Mouse (Mus musculus): ENCODE measurements around the gene Il19.

Il19 gene

GRCm38 (mm10) chr1:130940065-130940687, at the start of gene Il19:
TSS of gene Il19 (minus strand) at chr1:130940115.
- peak; percentile 73 to 83 for DNase-seq

- DNase-seq: no peak
Measured at GRCm38 (mm10) chr1:130989331-130989730, 49.4 kb upstream of the Il19 start.

GRCm38 (mm10) chr1:130987418-130987817, 47.5 kb upstream of the Il19 start:
- no peak for DNase-seq

GRCm38 (mm10) chr1:130987001-130987400, 47.1 kb upstream of the Il19 start:
- DNase-seq: no peak

- DNase-seq: peak; percentile 17 to 25
Measured at GRCm38 (mm10) chr1:130984441-130984840, 44.5 kb upstream of the Il19 start.

GRCm38 (mm10) chr1:130979455-130979854, 39.5 kb upstream of the Il19 start:
- peak; percentile 77 to 79 for DNase-seq

GRCm38 (mm10) chr1:130963891-130964290, 24.0 kb upstream of the Il19 start:
- DNase-seq: peak; percentile 78 to 90

- no peak for DNase-seq
Measured at GRCm38 (mm10) chr1:130946920-130947319, 7.0 kb upstream of the Il19 start.

GRCm38 (mm10) chr1:130941801-130942200, 1.9 kb upstream of the Il19 start:
- peak in 1 of 2 experiments; percentile 40 for DNase-seq

- peak; percentile 80 to 85 for DNase-seq
Measured at GRCm38 (mm10) chr1:130938192-130938591, 1.7 kb downstream of the Il19 start.

- DNase-seq: no peak
Measured at GRCm38 (mm10) chr1:130937170-130937569, 2.7 kb downstream of the Il19 start.

- no peak for DNase-seq
Measured at GRCm38 (mm10) chr1:130936351-130936750, 3.6 kb downstream of the Il19 start.

- DNase-seq: no peak
Measured at GRCm38 (mm10) chr1:130926484-130926883, 13.4 kb downstream of the Il19 start.

- no peak for DNase-seq
Measured at GRCm38 (mm10) chr1:130918323-130918980, 21.5 kb downstream of the Il19 start.

- DNase-seq: no peak
Measured at GRCm38 (mm10) chr1:130911401-130912010, 28.4 kb downstream of the Il19 start, which contains the start of gene Il20. TSS of gene Il20 (minus strand) at chr1:130911451.

GRCm38 (mm10) chr1:130902505-130902904, 37.4 kb downstream of the Il19 start:
- no peak for DNase-seq

GRCm38 (mm10) chr1:130894468-130894867, 45.4 kb downstream of the Il19 start:
- DNase-seq: no peak

GRCm38 (mm10) chr1:130893329-130894040, 46.4 kb downstream of the Il19 start:
- no peak for DNase-seq

- DNase-seq: no peak
Measured at GRCm38 (mm10) chr1:130892446-130892845, 47.5 kb downstream of the Il19 start.

GRCm38 (mm10) chr1:130887354-130887753, 52.6 kb downstream of the Il19 start, which contains the start of gene Il24:
TSS of gene Il24 (minus strand) at chr1:130887454.
- no peak for DNase-seq

GRCm38 (mm10) chr1:130883146-130883545, 56.8 kb downstream of the Il19 start:
- DNase-seq: no peak
